Mouse (Mus musculus): ENCODE data around the gene Gm11639. TPM values are rescaled to one million over a fixed set of nuclear protein-coding genes. Genes with fewer than 3 reads are reported as not detected.

Gene Gm11639
- total and polyA plus RNA-seq, 3 experiments = 0.21 to 0.67 (median 0.32) TPM

DNA sequence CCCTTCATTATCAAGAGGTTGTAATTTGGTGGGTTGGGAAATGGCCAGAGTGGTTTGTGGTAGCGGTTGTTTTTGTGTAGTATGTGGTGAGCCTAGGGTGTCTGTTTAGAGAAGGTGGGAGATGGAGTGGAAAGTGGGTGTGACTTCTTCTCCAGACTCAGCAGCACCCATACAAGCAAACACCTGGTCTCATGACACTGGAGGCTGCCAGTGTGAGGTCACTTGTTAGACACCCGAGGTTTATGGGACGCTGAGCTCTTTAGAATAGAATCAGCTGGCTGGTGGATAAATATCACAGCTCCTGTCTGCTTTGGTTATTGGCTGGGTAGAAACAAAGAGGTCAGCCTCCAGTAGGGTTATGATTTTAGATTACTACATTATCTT is 21.6 kb upstream of the Gm11639 start:
- peaks cover 11% of the 10 kb centered on the region for H3K9me3 ChIP-seq (replicated peaks; ENCODE audit: low read length)
- H3K27ac ChIP-seq (ENCODE audit: insufficient read depth, low read depth) = no peak overlapping the region
- H3K79me2 ChIP-seq (replicated peaks; ENCODE audit: control insufficient read depth, extremely low read depth, insufficient read depth, poor library complexity, severe bottlenecking) = no peaks in the 10 kb centered on the region
- in situ Hi-C loops (cut with MboI; ENCODE audit: low pct_ligation_motif_present, low pct_unique_long_range_greater_than_20kb, low sequenced_read_pairs) = no loop called here
- H3K4me2 ChIP-seq (ENCODE audit: insufficient read depth, low read depth, poor library complexity, severe bottlenecking) = no peak overlapping the region
- dilution Hi-C loops (cut with MboI; ENCODE audit: extremely low pct_ligation_motif_present, extremely low pct_unique_long_range_greater_than_20kb, low sequenced_read_pairs) = no loop called here
- TF ChIP-seq USF2 (conservative IDR thresholded peaks at IDR 0.05; ENCODE audit: low read depth, low read length) (no peak), MEF2A (IDR thresholded peaks at IDR 0.05; ENCODE audit: borderline replicate concordance, low read depth, low read length) (no peak), MAZ (IDR thresholded peaks at IDR 0.05; ENCODE audit: low read depth, low read length) (no peak), RCOR1 (conservative IDR thresholded peaks at IDR 0.05; ENCODE audit: low read depth, low read length) (no peak), JUN (IDR thresholded peaks at IDR 0.05; ENCODE audit: insufficient read depth, low read depth, low read length) (no peak), POLR2AphosphoS2 (IDR thresholded peaks at IDR 0.05; ENCODE audit: low read depth, low read length) (no peak), BHLHE40 (IDR thresholded peaks at IDR 0.05; ENCODE audit: low read depth, low read length) (no peak), NRF1 (IDR thresholded peaks at IDR 0.05; ENCODE audit: low read depth, low read length) (no peak), SMC3 (IDR thresholded peaks at IDR 0.05; ENCODE audit: low read depth, low read length) (no peak), CHD2 (IDR thresholded peaks at IDR 0.05; ENCODE audit: low read length) (no peak), ZNF384 (IDR thresholded peaks at IDR 0.05; ENCODE audit: low read depth, low read length) (no peak), USF1 (IDR thresholded peaks at IDR 0.05; ENCODE audit: low read depth, low read length) (no peak), ZC3H11A (IDR thresholded peaks at IDR 0.05; ENCODE audit: low read depth, low read length) (no peak), SIN3A (IDR thresholded peaks at IDR 0.05; ENCODE audit: low read length) (no peak), UBTF (IDR thresholded peaks at IDR 0.05; ENCODE audit: low read depth, low read length) (no peak), RAD21 (IDR thresholded peaks at IDR 0.05; ENCODE audit: low read depth, low read length) (no peak), HCFC1 (IDR thresholded peaks at IDR 0.05; ENCODE audit: low read depth, low read length) (no peak), E2F4 (IDR thresholded peaks at IDR 0.05; ENCODE audit: insufficient replicate concordance, low read depth, low read length) (no peak)
- H3K4me1 ChIP-seq (ENCODE audit: control insufficient read depth in 1 of 2, insufficient read depth in 2 of 2) = peaks cover 3 to 30% of the 10 kb centered on the region in 2 experiments; a peak in 2 of 4 replicates
- H3K36me3 ChIP-seq (replicated peaks in 1 of 2; ENCODE audit: control insufficient read depth in 1 of 2, insufficient read depth in 1 of 2, low read length in 1 of 2) = peaks cover 0 to 67% of the 10 kb centered on the region in 2 experiments
- DNase-seq (ENCODE audit: extremely low read depth) = no peak
- no peak overlapping the region for H3K4me3 ChIP-seq (replicated peaks in 1 of 3; ENCODE audit: low read depth in 2 of 3, low read length in 2 of 3, poor library complexity in 1 of 3)
- no peak overlapping the region for H3K9ac ChIP-seq (ENCODE audit: insufficient read depth, low read depth)
- no peaks in the 10 kb centered on the region for H3K27me3 ChIP-seq (replicated peaks)

DNA sequence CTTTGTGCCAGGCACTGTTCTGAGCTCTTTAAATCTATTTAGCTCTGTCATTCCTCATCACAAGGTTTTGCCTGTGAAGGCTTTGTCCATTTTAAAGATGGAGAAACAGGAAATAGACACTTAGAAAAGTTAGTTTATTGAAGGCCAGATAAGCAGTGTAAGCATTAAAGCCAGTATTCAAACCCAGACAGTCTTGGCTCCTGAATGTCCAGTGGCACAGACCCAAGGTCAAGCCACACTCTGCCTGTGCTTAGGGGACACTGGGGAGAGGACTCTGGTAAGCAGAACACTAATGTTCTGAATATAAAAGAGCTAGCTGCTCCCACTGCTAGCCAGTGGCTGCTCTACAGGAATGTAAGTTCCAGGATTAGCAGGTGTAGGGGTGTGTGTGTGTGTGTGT is 21.1 kb upstream of the Gm11639 start:
- no peak overlapping the region for H3K4me2 ChIP-seq (ENCODE audit: insufficient read depth, low read depth, poor library complexity, severe bottlenecking)
- no peak overlapping the region for H3K4me3 ChIP-seq (replicated peaks in 1 of 3; ENCODE audit: low read depth in 2 of 3, low read length in 2 of 3, poor library complexity in 1 of 3)
- in situ Hi-C loops (cut with MboI; ENCODE audit: low pct_ligation_motif_present, low pct_unique_long_range_greater_than_20kb, low sequenced_read_pairs) = no loop called here
- H3K36me3 ChIP-seq (replicated peaks in 1 of 2; ENCODE audit: control insufficient read depth in 1 of 2, insufficient read depth in 1 of 2, low read length in 1 of 2) = peaks cover 0 to 64% of the 10 kb centered on the region in 2 experiments
- no peak for TF ChIP-seq TBP (conservative IDR thresholded peaks at IDR 0.05; ENCODE audit: low read depth, low read length)
- no peak for TF ChIP-seq NRF1 (IDR thresholded peaks at IDR 0.05; ENCODE audit: low read depth, low read length)
- no peak for TF ChIP-seq IRF4 (IDR thresholded peaks at IDR 0.05; ENCODE audit: low read depth, low read length)
- TF ChIP-seq POLR2A (IDR thresholded peaks at IDR 0.05; ENCODE audit: low read depth, low read length) = no peak
- no peak for TF ChIP-seq ZKSCAN1 (IDR thresholded peaks at IDR 0.05; ENCODE audit: borderline replicate concordance, low read depth, low read length)
- TF ChIP-seq UBTF (IDR thresholded peaks at IDR 0.05; ENCODE audit: low read depth, low read length) = no peak
- no peak for TF ChIP-seq SIN3A (IDR thresholded peaks at IDR 0.05; ENCODE audit: low read length)
- peaks cover 11% of the 10 kb centered on the region for H3K9me3 ChIP-seq (replicated peaks; ENCODE audit: low read length)
- dilution Hi-C loops (cut with MboI; ENCODE audit: extremely low pct_ligation_motif_present, extremely low pct_unique_long_range_greater_than_20kb, low sequenced_read_pairs) = no loop called here
- H3K4me1 ChIP-seq (ENCODE audit: control insufficient read depth in 1 of 2, insufficient read depth in 2 of 2) = peaks cover 3 to 30% of the 10 kb centered on the region in 2 experiments; a peak in 2 of 4 replicates
- no peak for DNase-seq (ENCODE audit: extremely low read depth)
- no peak overlapping the region for H3K27ac ChIP-seq (ENCODE audit: insufficient read depth, low read depth)
- H3K79me2 ChIP-seq (replicated peaks; ENCODE audit: control insufficient read depth, extremely low read depth, insufficient read depth, poor library complexity, severe bottlenecking) = no peaks in the 10 kb centered on the region
- H3K9ac ChIP-seq (ENCODE audit: insufficient read depth, low read depth) = no peak overlapping the region
- H3K27me3 ChIP-seq (replicated peaks) = no peaks in the 10 kb centered on the region

Measured in CH12.LX (cell line).